Mouse (Mus musculus) intestine, embryonic 16.5 days (tissue): Measurements from ENCODE around the gene Zfp658. TPM values are rescaled to one million over a fixed set of nuclear protein-coding genes. Genes with fewer than 3 reads are reported as not detected.

ENCODE experiments used
- ATAC-seq: fragments of 200-750 bp; cut with Nextera tagmentation; 2 replicates; pipeline ENCODE4 v1.8.0; 2017; ENCODE audit warnings: moderate TSS enrichment, moderate library complexity
- H3K27ac ChIP-seq: fragments of 300-500 bp; sonication (generic); 2 replicates; pipeline ENCODE4 v1.5.1; 2014; ENCODE audit warnings: mild to moderate bottlenecking, low read length
- H3K27me3 ChIP-seq: fragments of 300-500 bp; sonication (generic); replicated peaks from 2 replicates; pipeline ENCODE4 v1.6.1; 2014; ENCODE audit warnings: low read length, control low read depth, mixed read lengths; ENCODE audit not compliant: control insufficient read depth, insufficient read depth
- H3K36me3 ChIP-seq: fragments of 300-500 bp; sonication (generic); 2 replicates; pipeline ENCODE4 v1.6.1; 2014; ENCODE audit warnings: low read length, control low read depth; ENCODE audit not compliant: control insufficient read depth, insufficient read depth
- H3K4me1 ChIP-seq: fragments of 300-500 bp; sonication (generic); 2 replicates; pipeline ENCODE4 v1.6.1; 2014; ENCODE audit warnings: low read length, control low read depth, mixed read lengths; ENCODE audit not compliant: control insufficient read depth, insufficient read depth
- H3K4me2 ChIP-seq: fragments of 300-500 bp; sonication (generic); 2 replicates; pipeline ENCODE4 v1.6.1; 2014; ENCODE audit warnings: low read depth, low read length, control low read depth
- H3K4me3 ChIP-seq: fragments of 300-500 bp; sonication (generic); 2 replicates; pipeline ENCODE4 v1.5.1; 2014; ENCODE audit warnings: mild to moderate bottlenecking, low read length
- H3K9ac ChIP-seq: fragments of 300-500 bp; sonication (generic); 2 replicates; pipeline ENCODE4 v1.6.1; 2014; ENCODE audit warnings: low read depth, low read length
- H3K9me3 ChIP-seq: fragments of 300-500 bp; sonication (generic); 2 replicates; pipeline ENCODE4 v1.6.1; 2016; ENCODE audit warnings: low read length, control low read depth; ENCODE audit not compliant: control insufficient read depth
- WGBS: fragments of 180-500 bp; shearing (Covaris S2); extraction: QIAGEN DNeasy Blood & Tissue Kit; methylation state at CpG from one replicate; pipeline ENCODE4 v1.1.7; 2014; 5-methylcytosine and 5-hydroxymethylcytosine counted together
- polyA plus RNA-seq: library from polyadenylated mRNA; unstranded; fragments of >200 nt; fragmentation: Nextera tagmentation; extraction: Ambion mirVana; gene quantifications from 2 replicates; pipeline ENCODE4 v1.2.1, GENCODE M21; 2015

Gene Zfp658
- polyA plus RNA-seq, 1 experiment from 2014 or later: 2.4 TPM

DNA sequence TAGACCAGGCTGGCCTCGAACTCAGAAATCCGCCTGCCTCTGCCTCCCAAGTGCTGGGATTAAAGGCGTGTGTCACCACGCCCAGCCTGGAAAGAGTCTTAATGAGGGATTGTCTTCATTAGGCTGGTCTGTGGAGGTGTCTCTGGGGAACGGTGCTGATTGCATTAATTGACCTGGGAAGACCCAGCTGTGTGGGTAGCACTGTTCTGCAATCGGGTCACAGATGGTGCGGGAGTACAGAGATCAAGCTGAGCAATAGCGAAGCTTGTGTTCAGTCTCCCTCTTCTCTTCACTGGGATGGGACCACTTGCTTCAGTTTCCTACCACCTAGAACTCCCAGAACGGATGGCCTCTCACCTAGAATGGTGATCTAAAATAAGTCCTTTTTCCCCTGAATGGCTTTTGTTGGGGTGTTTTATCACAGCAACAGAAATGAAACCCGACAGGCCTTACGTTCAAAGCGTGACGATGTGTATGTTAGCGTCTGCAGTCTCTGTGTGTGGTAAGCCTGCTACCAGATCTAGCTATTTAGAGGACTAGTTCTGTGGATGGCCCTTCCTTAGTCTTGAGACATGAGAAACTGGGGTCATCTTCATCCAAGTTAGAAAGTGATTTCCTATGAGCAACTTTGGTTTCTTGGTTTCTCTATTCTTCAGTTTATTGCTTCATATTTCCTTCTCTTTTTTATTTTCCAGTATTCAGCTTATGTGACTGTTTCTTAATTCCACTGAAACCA is 51.9 kb downstream of the Zfp658 start:
- Histone ChIP-seq H3K9me3 (no peaks in the 10 kb centered on the region), H3K4me1 (no peaks in the 10 kb centered on the region), H3K4me2 (no peak overlapping the region), H3K27me3 (no peaks in the 10 kb centered on the region), H3K36me3 (no peaks in the 10 kb centered on the region), H3K4me3 (no peak overlapping the region), H3K27ac (no peak overlapping the region), H3K9ac (no peak overlapping the region)
- ATAC-seq: no peak
- 90% methylated on average over 14 of the region's 14 CpGs for WGBS

DNA sequence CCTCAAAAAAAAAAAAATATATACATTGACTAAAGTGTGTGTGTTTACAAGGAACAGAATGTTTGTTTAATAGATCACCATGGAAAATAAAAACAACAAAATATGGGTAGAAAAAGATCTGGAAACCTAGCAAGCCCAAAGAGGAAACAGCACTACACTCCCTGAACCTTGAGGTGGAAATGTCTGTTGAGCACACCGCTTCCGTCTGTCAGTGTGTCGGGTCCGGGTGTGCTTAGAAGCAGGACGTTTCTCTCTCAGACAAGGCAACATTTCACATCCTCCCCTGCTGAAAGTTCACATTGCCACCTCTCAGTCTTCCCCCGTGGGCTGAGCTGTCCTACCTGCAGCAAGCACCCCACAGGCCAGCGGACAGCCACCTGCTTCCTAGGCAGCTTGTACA is 60.9 kb downstream of the Zfp658 start:
- no peaks in the 10 kb centered on the region for H3K36me3 ChIP-seq
- no peaks in the 10 kb centered on the region for H3K27me3 ChIP-seq
- ATAC-seq: no peak
- no peak overlapping the region for H3K9ac ChIP-seq
- H3K27ac ChIP-seq: no peak overlapping the region
- no peaks in the 10 kb centered on the region for H3K4me1 ChIP-seq
- H3K4me3 ChIP-seq: no peak overlapping the region
- H3K4me2 ChIP-seq: no peak overlapping the region
- no peaks in the 10 kb centered on the region for H3K9me3 ChIP-seq
- WGBS: 81% methylated on average over 7 of the region's 7 CpGs

GRCm38 (mm10) chr7:43623819-43624218 is 61.8 kb downstream of the Zfp658 start:
- 23% methylated on average over 10 of the region's 10 CpGs for WGBS
- H3K9ac ChIP-seq: no peak overlapping the region
- no peak overlapping the region for H3K27ac ChIP-seq
- H3K4me2 ChIP-seq: no peak overlapping the region
- H3K36me3 ChIP-seq: no peaks in the 10 kb centered on the region
- no peaks in the 10 kb centered on the region for H3K9me3 ChIP-seq
- no peak overlapping the region for H3K4me3 ChIP-seq
- no peaks in the 10 kb centered on the region for H3K27me3 ChIP-seq
- ATAC-seq: no peak
- H3K4me1 ChIP-seq: no peaks in the 10 kb centered on the region

Other genes starting within 250 kb of the Zfp658 start
- gene Zfp715, start 249.0 kb upstream of the Zfp658 start, polyA plus RNA-seq: 8.2 and 8.7 TPM in 2 replicates
- 0.46 and 0.54 TPM in 2 replicates for gene Siglecf, start 210.9 kb upstream of the Zfp658 start, polyA plus RNA-seq
- 0.27 and 0.39 TPM in 2 replicates for gene Siglecg, start 154.1 kb upstream of the Zfp658 start, polyA plus RNA-seq
- gene Lim2, start 134.6 kb upstream of the Zfp658 start, polyA plus RNA-seq: 0.26 and 0.61 TPM in 2 replicates
- gene Nkg7, start 125.2 kb upstream of the Zfp658 start, polyA plus RNA-seq: 4.1 and 4.3 TPM in 2 replicates
- not detected in 2 replicates for gene Cldnd2, start 121.5 kb upstream of the Zfp658 start, polyA plus RNA-seq
- 551 and 568 TPM in 2 replicates for gene Etfb, start 118.2 kb upstream of the Zfp658 start, polyA plus RNA-seq
- 0.20 and 0.32 TPM in 2 replicates for gene Gm45233, start 118.1 kb upstream of the Zfp658 start, polyA plus RNA-seq
- gene Vsig10l, start 99.1 kb upstream of the Zfp658 start, polyA plus RNA-seq: 2.7 and 2.8 TPM in 2 replicates
- 0.33 and 0.38 TPM in 2 replicates for gene Iglon5, start 72.2 kb upstream of the Zfp658 start, polyA plus RNA-seq
- not detected in 2 replicates for gene 4931406B18Rik, start 56.3 kb upstream of the Zfp658 start, polyA plus RNA-seq
- 2.3 TPM in 2 replicates for gene Cd33, start 17.8 kb upstream of the Zfp658 start, polyA plus RNA-seq
- gene Zfp719, start 17.4 kb downstream of the Zfp658 start, polyA plus RNA-seq: 7.5 and 8.3 TPM in 2 replicates
- gene Zfp819, start 44.9 kb downstream of the Zfp658 start, polyA plus RNA-seq: not detected in 2 replicates
- gene Ceacam18, start 72.5 kb downstream of the Zfp658 start, polyA plus RNA-seq: 9.9 and 10.1 TPM in 2 replicates
- gene Siglece, start 97.9 kb downstream of the Zfp658 start, polyA plus RNA-seq: 1.6 TPM in 2 replicates
- gene Ctu1, start 109.8 kb downstream of the Zfp658 start, polyA plus RNA-seq: 11.2 and 11.7 TPM in 2 replicates
- 0.11 and 0.33 TPM in 2 replicates for gene Klk14, start 128.2 kb downstream of the Zfp658 start, polyA plus RNA-seq
- gene Klk13, start 150.3 kb downstream of the Zfp658 start, polyA plus RNA-seq: 0.27 and 0.33 TPM in 2 replicates
- not detected in 2 replicates for gene Klk12, start 206.6 kb downstream of the Zfp658 start, polyA plus RNA-seq
- 0.75 and 1.7 TPM in 2 replicates for gene Klk11, start 212.3 kb downstream of the Zfp658 start, polyA plus RNA-seq
- 2.5 and 6.3 TPM in 2 replicates for gene Klk10, start 218.8 kb downstream of the Zfp658 start, polyA plus RNA-seq
- 0.15 TPM in 1 of 2 replicates, not detected in the other for gene Klk9, start 229.6 kb downstream of the Zfp658 start, polyA plus RNA-seq
- 9.4 and 12.9 TPM in 2 replicates for gene Klk8, start 235.3 kb downstream of the Zfp658 start, polyA plus RNA-seq
- not detected in 2 replicates for gene Klk7, start 249.0 kb downstream of the Zfp658 start, polyA plus RNA-seq